Mouse (Mus musculus) ES-E14 (cell line): ENCODE measurements around the gene Mark2.

Experiments
- HCFC1 ChIP-seq: IDR thresholded peaks from 2 replicates; pipeline ENCODE4 v1.6.1; 2012; ENCODE audit warnings: low read length, inconsistent platforms, borderline replicate concordance; ENCODE audit not compliant: insufficient read depth
- ZNF384 ChIP-seq: IDR thresholded peaks from 2 replicates; pipeline ENCODE4 v1.6.1; 2012; ENCODE audit warnings: low read depth, low read length, inconsistent platforms

DNA sequence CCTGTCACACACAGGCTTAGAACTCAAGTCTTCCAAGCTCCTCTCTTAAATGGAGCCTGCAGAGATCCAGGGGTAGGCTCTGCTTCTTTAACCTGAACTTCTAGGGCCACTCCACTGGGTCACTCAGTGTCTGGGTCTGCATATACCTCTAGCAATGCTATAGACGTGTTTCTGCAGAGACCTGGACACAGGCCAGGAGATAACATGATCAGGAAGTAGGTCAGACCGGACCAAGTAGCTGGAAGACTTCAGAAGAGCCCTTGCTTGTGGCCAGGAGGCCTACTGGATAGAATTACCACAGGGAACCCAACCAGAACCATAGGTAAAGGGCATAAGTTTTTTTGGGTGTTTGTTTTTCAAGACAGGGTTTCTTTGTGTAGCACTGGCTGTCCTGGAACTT lies 51.9 kb downstream of the Mark2 start:
- TF ChIP-seq HCFC1 (no peak), ZNF384 (no peak)
